Mouse (Mus musculus) left cerebral cortex, postnatal 36 days (tissue): ENCODE data around the gene Prmt3. TPM values are rescaled to one million over a fixed set of nuclear protein-coding genes. Genes with fewer than 3 reads are reported as not detected.

Experiments
- DNase-seq, 2 experiments: peaks; one replicate each; pipeline ENCODE4 v3.0.0; 2021 to 2022; ENCODE audit warnings: low spot score in 2 of 2, mixed read lengths in 1 of 2
- intact Hi-C: fragments of 180-260 bp; cut with DNase I; formaldehyde crosslinking; loops from one replicate; pipeline ENCODE4 v1.15.1; 2025
- total RNA-seq, 2 experiments: library from RNA; stranded (reverse); gene quantifications; 2 replicates each; pipeline ENCODE4 v1.2.3; 2021

Prmt3 gene
- total RNA-seq, 2 experiments from 2014 or later = 30.1 to 34.4 TPM

DNA sequence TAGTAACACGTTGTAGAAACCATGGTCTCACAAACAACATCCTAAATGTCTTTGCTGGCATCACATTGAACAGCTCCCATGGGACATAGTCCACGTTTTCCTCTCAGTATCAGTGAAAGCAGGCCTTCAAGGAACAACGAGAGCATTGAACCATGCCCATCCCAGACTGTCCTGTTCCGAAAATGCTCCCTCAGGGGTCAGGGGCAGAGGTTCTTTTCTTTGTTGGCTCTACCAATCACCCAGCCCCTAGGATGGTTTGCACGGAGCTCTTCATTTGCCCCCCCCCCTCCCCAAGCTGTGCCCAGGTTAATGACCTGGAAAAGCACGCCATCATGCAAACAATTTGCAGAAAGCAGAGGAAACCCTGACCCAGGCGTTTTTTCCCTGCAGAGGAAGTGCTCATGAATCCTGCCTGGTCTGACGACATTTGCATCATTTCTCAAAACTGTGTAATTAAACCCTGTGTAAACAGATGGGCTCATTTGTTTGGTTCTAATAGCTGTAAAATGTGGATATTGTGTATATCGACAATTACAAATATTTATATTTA is 123.9 kb downstream of the Prmt3 start:
- no peak for DNase-seq
- intact Hi-C loops = no loop called here

GRCm38 (mm10) chr7:49907191-49908171 is 129.3 kb downstream of the Prmt3 start:
- DNase-seq = no peak
- intact Hi-C loops = no loop called here

Other genes starting within 250 kb of the Prmt3 start
- not detected for gene Dbx1, start 141.5 kb upstream of the Prmt3 start, total RNA-seq
- 10 to 100 TPM; 14.8 to 15.1 TPM for gene Htatip2, start 19.2 kb upstream of the Prmt3 start, total RNA-seq
- gene Slc6a5, start 131.8 kb downstream of the Prmt3 start, total RNA-seq = under 1 TPM in 1 of 2 experiments, not detected in 1; 0.17 TPM
- gene Nell1, start 196.5 kb downstream of the Prmt3 start, total RNA-seq = 10 to 100 TPM; 64.8 to 66.7 TPM